In the genomic region with DNA sequence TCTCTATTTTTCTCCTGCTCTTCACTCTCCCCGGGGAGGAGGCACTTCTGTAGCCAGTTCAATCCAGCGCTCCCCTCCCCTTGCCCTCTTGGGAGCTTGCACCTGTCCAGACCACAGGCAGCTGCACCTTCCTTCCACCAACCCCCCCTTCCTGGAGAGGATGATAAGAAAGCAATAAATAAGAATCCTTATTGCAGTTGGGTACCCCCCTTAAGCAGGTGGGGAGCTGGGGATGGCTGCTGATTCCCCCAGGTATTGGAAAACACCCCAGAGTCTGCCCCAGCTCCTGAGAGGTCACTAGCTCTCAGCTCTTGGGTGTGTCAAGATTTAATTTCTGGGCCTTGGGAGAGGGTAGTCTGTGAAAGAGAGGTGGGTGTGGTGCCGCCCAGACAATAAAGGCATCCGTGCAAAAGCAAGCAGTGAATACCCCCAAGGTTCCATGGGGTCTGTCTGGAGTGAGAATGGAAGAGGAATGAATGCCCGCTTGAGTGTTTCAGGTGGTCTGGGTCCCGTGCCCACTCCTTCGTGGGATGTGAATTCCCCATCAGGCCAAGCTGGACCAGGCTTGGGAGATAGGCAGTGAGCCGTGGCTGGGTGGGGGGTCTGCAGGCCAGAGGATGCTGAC, we compare ENCODE assay signal across 10 mouse cellular contexts. TPM values are rescaled to one million over a fixed set of nuclear protein-coding genes. Genes with fewer than 3 reads are reported as not detected.
DNase-seq lines count a peak whose midpoint lies in the region; ATAC-seq lines count a peak whose summit lies in the region.
"Had no signal": no experiment of that assay in that cellular context is flagged by ENCODE, and none has a peak within 500 bp of the region (broad histone marks: within the 10 kb centered on the region; RNA-seq: fewer than 3 reads in every experiment).

No protein-coding gene starts in this region.

- H3K9ac ChIP-seq in heart, embryonic 12.5 days, result peak overlapping the region; percentile 79
- H3K9ac ChIP-seq in hindbrain, embryonic 12.5 days, result peak overlapping the region; percentile 100
- H3K9ac ChIP-seq in midbrain, embryonic 14.5 days (replicated peaks; ENCODE audit: low read length), result peak overlapping the region; percentile 73

- peak overlapping the region; percentile 87 for H3K4me2 ChIP-seq in heart, embryonic 12.5 days
- peak overlapping the region; percentile 80 for H3K4me2 ChIP-seq in hindbrain, embryonic 12.5 days (replicated peaks)
- H3K4me2 ChIP-seq in midbrain, embryonic 14.5 days (ENCODE audit: low read length), result peak overlapping the region; percentile 96

- peak overlapping the region; percentile 47 for H3K4me3 ChIP-seq in heart, embryonic 12.5 days
- peak overlapping the region; percentile 100 for H3K4me3 ChIP-seq in hindbrain, embryonic 12.5 days
- peak overlapping the region; percentile 31 for H3K4me3 ChIP-seq in midbrain, embryonic 14.5 days (replicated peaks; ENCODE audit: low read depth, low read length)

- H3K9me3 ChIP-seq in heart, embryonic 12.5 days (replicated peaks), result no peaks in the 10 kb centered on the region
- no peaks in the 10 kb centered on the region for H3K9me3 ChIP-seq in hindbrain, embryonic 12.5 days (replicated peaks)
- no peaks in the 10 kb centered on the region for H3K9me3 ChIP-seq in midbrain, embryonic 14.5 days (ENCODE audit: control insufficient read depth, low read length)

- H3K36me3 ChIP-seq in heart, embryonic 12.5 days, result peaks cover 3% of the 10 kb centered on the region; the same call in 1 of the 2 replicates
- H3K36me3 ChIP-seq in hindbrain, embryonic 12.5 days, result peaks cover 48% of the 10 kb centered on the region
- peaks cover 48% of the 10 kb centered on the region for H3K36me3 ChIP-seq in midbrain, embryonic 14.5 days (ENCODE audit: control insufficient read depth, insufficient read depth, low read length)

- no peak for DNase-seq in heart, postnatal 4 days
- DNase-seq in ES-CJ7 (ENCODE audit: low read depth, low spot score), result peak; percentile 54
- DNase-seq in midbrain, embryonic 14.5 days, result peak; percentile 58
- no peak for DNase-seq in natural killer cell, adult 2 months (ENCODE audit: low spot score in 2 of 2)
- no peak for DNase-seq in right cerebral cortex, adult 18-20 months
- no peak for DNase-seq in layer of hippocampus, adult 11-12 months (ENCODE audit: low spot score)

- WGBS in heart, embryonic 12.5 days, result 36% methylated on average over 8 of the region's 8 CpGs
- 1% methylated on average over 8 of the region's 8 CpGs for WGBS in hindbrain, embryonic 12.5 days
- under 1% methylated on average over 8 of the region's 8 CpGs for WGBS in midbrain, embryonic 14.5 days

- H3K27me3 ChIP-seq in heart, embryonic 12.5 days (replicated peaks), result 0 out of 2 replicates have a peak, but pooled peaks cover 8% of the 10 kb centered on the region
- H3K27me3 ChIP-seq in hindbrain, embryonic 12.5 days, result no peaks in the 10 kb centered on the region
- no peaks in the 10 kb centered on the region for H3K27me3 ChIP-seq in midbrain, embryonic 14.5 days (ENCODE audit: control insufficient read depth, insufficient read depth, low read length)

- no peak; the same call in 1 of the 2 replicates for ATAC-seq in heart, embryonic 12.5 days (ENCODE audit: insufficient number of reproducible peaks, low FRiP score)
- ATAC-seq in hindbrain, embryonic 12.5 days (ENCODE audit: low FRiP score), result no peak; the same call in 1 of the 2 replicates
- ATAC-seq in midbrain, embryonic 14.5 days (ENCODE audit: low FRiP score, low TSS enrichment), result no peak

- peak overlapping the region; percentile 50; the same call in 1 of the 2 replicates for H3K27ac ChIP-seq in heart, embryonic 12.5 days (ENCODE audit: poor library complexity, severe bottlenecking)
- peak overlapping the region; percentile 100 for H3K27ac ChIP-seq in hindbrain, embryonic 12.5 days
- H3K27ac ChIP-seq in midbrain, embryonic 14.5 days (replicated peaks; ENCODE audit: low read depth, low read length), result peak overlapping the region; percentile 100

- peaks cover 43% of the 10 kb centered on the region for H3K4me1 ChIP-seq in heart, embryonic 12.5 days (replicated peaks)
- H3K4me1 ChIP-seq in hindbrain, embryonic 12.5 days, result peaks cover 91% of the 10 kb centered on the region
- H3K4me1 ChIP-seq in midbrain, embryonic 14.5 days (ENCODE audit: control insufficient read depth, insufficient read depth, low read length), result peaks cover 70% of the 10 kb centered on the region

RNA-seq across cellular contexts. Expression of a gene that starts 6.5 kb away (rescaled TPM):
- polyA plus RNA-seq in heart, embryonic 12.5 days (2016; fragmentation: Nextera tagmentation; extraction: Ambion mirVana), result 6.7 and 6.8 TPM in 2 replicates
- 1 to 10 TPM; 6.2 to 7.7 TPM for total RNA-seq in heart, postnatal 4 days (2021)
- 128 and 131 TPM in 2 replicates for polyA plus RNA-seq in hindbrain, embryonic 12.5 days (2016; fragmentation: Nextera tagmentation; extraction: Ambion mirVana)
- 71.6 and 101 TPM in 2 replicates for polyA plus RNA-seq in midbrain, embryonic 14.5 days (2014; fragmentation: Nextera tagmentation; extraction: Ambion mirVana)
- total RNA-seq: hematopoietic stem cell, adult 5-6 weeks had no signal

RNA-seq across cellular contexts. Expression of a gene that starts 30.2 kb away (rescaled TPM):
- 0.72 and 1.3 TPM in 2 replicates for polyA plus RNA-seq in heart, embryonic 12.5 days (2016; fragmentation: Nextera tagmentation; extraction: Ambion mirVana)
- total RNA-seq in heart, postnatal 4 days (2021), result not detected
- not detected in 2 replicates for polyA plus RNA-seq in hindbrain, embryonic 12.5 days (2016; fragmentation: Nextera tagmentation; extraction: Ambion mirVana)
- polyA plus RNA-seq in midbrain, embryonic 14.5 days (2014; fragmentation: Nextera tagmentation; extraction: Ambion mirVana), result not detected in 2 replicates
- total RNA-seq: hematopoietic stem cell, adult 5-6 weeks had no signal
- polyA plus RNA-seq: brain, embryonic 14.5 days had no signal

RNA-seq across cellular contexts. Expression of a gene that starts 48.7 kb away (rescaled TPM):
- polyA plus RNA-seq in heart, embryonic 12.5 days (2016; fragmentation: Nextera tagmentation; extraction: Ambion mirVana), result 14.7 and 18.0 TPM in 2 replicates
- total RNA-seq in heart, postnatal 4 days (2021), result 10 to 100 TPM; 10.5 to 12.7 TPM
- polyA plus RNA-seq in hindbrain, embryonic 12.5 days (2016; fragmentation: Nextera tagmentation; extraction: Ambion mirVana), result 23.1 and 24.7 TPM in 2 replicates
- 23.8 and 25.9 TPM in 2 replicates for polyA plus RNA-seq in midbrain, embryonic 14.5 days (2014; fragmentation: Nextera tagmentation; extraction: Ambion mirVana)

Comparison
In these comparisons a context has a peak if more than half of its experiments do, and no peak if none do; other contexts are left out.
1. H3K27ac ChIP-seq: peak in every context shown above with its lines; median percentile 100 in hindbrain, embryonic 12.5 days; 100 in midbrain, embryonic 14.5 days; 50 in heart, embryonic 12.5 days.
2. H3K4me3 ChIP-seq: peak in every context shown above with its lines; median percentile 100 in hindbrain, embryonic 12.5 days; 47 in heart, embryonic 12.5 days; 31 in midbrain, embryonic 14.5 days.
3. DNase-seq: peak in ES-CJ7 (single experiment) and midbrain, embryonic 14.5 days (single experiment); none in heart, postnatal 4 days (single experiment), natural killer cell, adult 2 months (0 of 2), right cerebral cortex, adult 18-20 months (single experiment) and layer of hippocampus, adult 11-12 months (single experiment).
4. Peak in every context shown above with its lines, with median percentiles within 50 percentile points of each other: H3K4me2 ChIP-seq and H3K9ac ChIP-seq.